Comparison of ENCODE assay signal across 9 mouse cellular contexts in the genomic region with DNA sequence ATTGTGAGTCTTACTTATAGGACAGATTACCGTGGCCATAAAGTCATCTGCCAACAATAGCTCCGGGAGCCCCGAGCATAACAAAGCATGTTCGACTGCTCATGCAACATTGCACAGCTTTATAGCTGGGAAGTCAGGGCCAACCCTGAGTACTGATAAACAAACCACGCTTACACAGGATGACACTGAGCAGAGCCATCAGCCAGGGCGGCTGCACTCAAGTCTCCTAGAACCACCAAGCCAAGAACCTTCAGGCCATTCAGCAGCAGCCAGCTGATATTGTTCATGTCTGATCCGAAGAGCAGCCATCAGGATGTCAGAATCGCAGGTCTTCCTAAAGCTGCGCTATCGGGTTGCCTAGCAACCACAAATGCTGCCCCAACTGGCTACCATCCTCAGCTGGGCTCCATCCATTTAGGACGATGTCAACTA. TPM values are rescaled to one million over a fixed set of nuclear protein-coding genes. Genes with fewer than 3 reads are reported as not detected.
DNase-seq lines count a peak whose midpoint lies in the region; ATAC-seq lines count a peak whose summit lies in the region.
"Had no signal": no experiment of that assay in that cellular context is flagged by ENCODE, and none has a peak within 500 bp of the region (broad histone marks: within the 10 kb centered on the region; RNA-seq: fewer than 3 reads in every experiment).

No protein-coding gene starts in this region.

- 22% methylated on average over 11 of the region's 11 CpGs for WGBS in large intestine, adult 2 months

- DNase-seq in frontal cortex, postnatal 25 days (ENCODE audit: low spot score in 2 of 2): no peak
- peak; percentile 34 for DNase-seq in MN1 (ENCODE audit: low spot score)
- peak; percentile 51 for DNase-seq in embryo, embryonic 10.5 days (ENCODE audit: low spot score)
- peak; percentile 45 for DNase-seq in large intestine, adult 2 months (ENCODE audit: low read depth, low spot score)
- DNase-seq in urinary bladder, adult 2 months (ENCODE audit: low spot score): no peak
- DNase-seq in thymus, adult 18-20 months: no peak
- DNase-seq in right cerebral cortex, adult 18-20 months: no peak
- DNase-seq: adrenal gland, adult 8-10 months had no signal

- ATAC-seq in frontal cortex, adult (ENCODE audit: low TSS enrichment): peak; percentile 51; the same call in 1 of the 2 replicates

RNA-seq across cellular contexts. Expression of gene Dock9, which starts 35.6 kb away (rescaled TPM):
- polyA plus RNA-seq in large intestine, adult 2 months (2012; rRNA removed): 7.0 and 8.2 TPM in 2 replicates
- 48.7 and 54.2 TPM in 2 replicates for polyA plus RNA-seq in urinary bladder, adult 2 months (2012; rRNA removed)

Comparison
In these comparisons a context has a peak if more than half of its experiments do, and no peak if none do; other contexts are left out.
1. DNase-seq: peak in MN1 (single experiment), embryo, embryonic 10.5 days (single experiment) and large intestine, adult 2 months (single experiment); none in frontal cortex, postnatal 25 days (0 of 2), urinary bladder, adult 2 months (single experiment), thymus, adult 18-20 months (0 of 2) and right cerebral cortex, adult 18-20 months (single experiment).